Mouse (Mus musculus): ENCODE data around the gene Foxp1.

DNA sequence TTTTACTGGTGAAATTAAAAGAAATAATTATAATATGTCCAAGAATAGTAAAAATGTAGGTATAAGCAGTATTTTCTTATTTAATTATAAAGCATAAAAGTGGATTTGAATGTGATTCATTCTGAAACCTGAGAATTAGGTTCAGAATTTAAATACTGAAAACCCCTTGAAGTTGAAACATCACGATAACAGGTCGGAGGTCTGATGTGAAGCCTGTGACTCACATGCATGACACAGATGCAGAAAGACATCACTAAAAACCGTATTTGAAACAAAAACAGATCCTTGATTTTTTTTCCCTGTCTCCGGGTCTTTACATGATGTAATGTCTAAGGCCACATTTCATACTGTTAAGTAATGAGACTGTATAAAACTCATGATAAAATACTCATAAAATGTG, 181.6 kb downstream of the Foxp1 start:
- no peak for TF ChIP-seq CTCF (IDR thresholded peaks at IDR 0.05; ENCODE audit: low read depth)
- no peak for TF ChIP-seq EP300 (IDR thresholded peaks at IDR 0.05; ENCODE audit: low read depth)
